Mouse (Mus musculus) embryonic facial prominence, embryonic 15.5 days (tissue): Measurements from ENCODE around the gene Arl5c. TPM values are rescaled to one million over a fixed set of nuclear protein-coding genes. Genes with fewer than 3 reads are reported as not detected.
A peak's percentile ranks its signal among the peaks of the same experiment; 100 is the strongest.

Experiments
- ATAC-seq: fragments of 200-750 bp; cut with Nextera tagmentation; 2 replicates; pipeline ENCODE4 v1.8.0; 2017; ENCODE audit warnings: low read depth, moderate TSS enrichment; ENCODE audit not compliant: insufficient number of reproducible peaks, low FRiP score, low TSS enrichment
- H3K27ac ChIP-seq: fragments of 300-500 bp; sonication (generic); replicated peaks from 2 replicates; pipeline ENCODE4 v1.5.1; 2015; ENCODE audit warnings: mild to moderate bottlenecking, inconsistent platforms
- H3K27me3 ChIP-seq: fragments of 300-500 bp; sonication (generic); 2 replicates; pipeline ENCODE4 v1.6.1; 2015; ENCODE audit warnings: inconsistent platforms
- H3K36me3 ChIP-seq: fragments of 300-500 bp; sonication (generic); 2 replicates; pipeline ENCODE4 v1.6.1; 2015; ENCODE audit warnings: mild to moderate bottlenecking, inconsistent platforms
- H3K4me1 ChIP-seq: fragments of 300-500 bp; sonication (generic); 2 replicates; pipeline ENCODE4 v1.6.1; 2015; ENCODE audit warnings: inconsistent platforms
- H3K4me2 ChIP-seq: fragments of 300-500 bp; sonication (generic); replicated peaks from 2 replicates; pipeline ENCODE4 v1.6.1; 2015; ENCODE audit warnings: mild to moderate bottlenecking, inconsistent platforms
- H3K4me3 ChIP-seq: fragments of 300-500 bp; sonication (generic); replicated peaks from 2 replicates; pipeline ENCODE4 v1.5.1; 2015; ENCODE audit warnings: mild to moderate bottlenecking, inconsistent platforms
- H3K9ac ChIP-seq: fragments of 300-500 bp; sonication (generic); 2 replicates; pipeline ENCODE4 v1.6.1; 2015; ENCODE audit warnings: inconsistent platforms
- H3K9me3 ChIP-seq: fragments of 300-500 bp; sonication (generic); replicated peaks from 2 replicates; pipeline ENCODE4 v1.6.1; 2016; ENCODE audit warnings: inconsistent platforms
- WGBS: fragments of 180-500 bp; shearing (Covaris S2); methylation state at CpG from one replicate; pipeline ENCODE4 v1.1.7; 2015; 5-methylcytosine and 5-hydroxymethylcytosine counted together
- polyA plus RNA-seq: library from polyadenylated mRNA; unstranded; fragments of >200 nt; fragmentation: Nextera tagmentation; extraction: Ambion mirVana; gene quantifications from 2 replicates; pipeline ENCODE4 v1.2.1, GENCODE M21; 2015

The Arl5c gene
- polyA plus RNA-seq, 1 experiment from 2014 or later: 14.7 TPM

GRCm38 (mm10) chr11:98019883-98020610 lies 24.1 kb upstream of the Arl5c start:
- H3K4me3 ChIP-seq: no peak overlapping the region
- no peaks in the 10 kb centered on the region for H3K9me3 ChIP-seq
- H3K9ac ChIP-seq: no peak overlapping the region
- no peak for ATAC-seq
- peak overlapping the region; percentile 19; the same call in 1 of the 2 replicates for H3K4me2 ChIP-seq
- no peaks in the 10 kb centered on the region for H3K27me3 ChIP-seq
- WGBS: 27% methylated on average over 8 of the region's 8 CpGs
- H3K4me1 ChIP-seq: peaks cover 43% of the 10 kb centered on the region
- H3K36me3 ChIP-seq: peaks cover 26% of the 10 kb centered on the region
- H3K27ac ChIP-seq: peak overlapping the region; percentile 60; the same call in 1 of the 2 replicates

- ATAC-seq: no peak
- Histone ChIP-seq H3K4me1 (peaks cover 43% of the 10 kb centered on the region), H3K27ac (no peak overlapping the region), H3K4me3 (no peak overlapping the region), H3K9me3 (no peaks in the 10 kb centered on the region), H3K27me3 (no peaks in the 10 kb centered on the region), H3K9ac (no peak overlapping the region), H3K36me3 (peaks cover 36% of the 10 kb centered on the region), H3K4me2 (no peak overlapping the region)
- WGBS: 39% methylated on average over 10 of the region's 10 CpGs
Measured at GRCm38 (mm10) chr11:98018858-98019641, 23.1 kb upstream of the Arl5c start.

GRCm38 (mm10) chr11:98018222-98018621 lies 22.2 kb upstream of the Arl5c start:
- Histone ChIP-seq H3K36me3 (peaks cover 37% of the 10 kb centered on the region), H3K4me3 (no peak overlapping the region), H3K4me2 (no peak overlapping the region), H3K9me3 (no peaks in the 10 kb centered on the region), H3K9ac (no peak overlapping the region), H3K4me1 (peaks cover 39% of the 10 kb centered on the region), H3K27ac (no peak overlapping the region), H3K27me3 (no peaks in the 10 kb centered on the region)
- ATAC-seq: no peak
- 45% methylated on average over 6 of the region's 6 CpGs for WGBS

GRCm38 (mm10) chr11:98016824-98017223 lies 20.8 kb upstream of the Arl5c start:
- Histone ChIP-seq H3K4me1 (peaks cover 32% of the 10 kb centered on the region), H3K4me2 (no peak overlapping the region), H3K27me3 (no peaks in the 10 kb centered on the region), H3K9ac (no peak overlapping the region), H3K36me3 (peaks cover 37% of the 10 kb centered on the region), H3K4me3 (no peak overlapping the region), H3K9me3 (no peaks in the 10 kb centered on the region), H3K27ac (no peak overlapping the region)
- ATAC-seq: no peak
- 76% methylated on average over 4 of the region's 4 CpGs for WGBS

GRCm38 (mm10) chr11:98016177-98016576 lies 20.2 kb upstream of the Arl5c start:
- H3K27ac ChIP-seq: no peak overlapping the region
- WGBS: 95% methylated on average over 5 of the region's 5 CpGs
- H3K9me3 ChIP-seq: no peaks in the 10 kb centered on the region
- no peak overlapping the region for H3K4me3 ChIP-seq
- ATAC-seq: no peak
- H3K4me1 ChIP-seq: peaks cover 25% of the 10 kb centered on the region
- H3K27me3 ChIP-seq: no peaks in the 10 kb centered on the region
- H3K9ac ChIP-seq: no peak overlapping the region
- peaks cover 39% of the 10 kb centered on the region for H3K36me3 ChIP-seq
- H3K4me2 ChIP-seq: no peak overlapping the region

GRCm38 (mm10) chr11:98012831-98013230 lies 16.9 kb upstream of the Arl5c start:
- H3K27me3 ChIP-seq: no peaks in the 10 kb centered on the region
- H3K36me3 ChIP-seq: peaks cover 71% of the 10 kb centered on the region
- H3K4me3 ChIP-seq: no peak overlapping the region
- no peak overlapping the region for H3K9ac ChIP-seq
- 81% methylated on average over 10 of the region's 10 CpGs for WGBS
- H3K4me2 ChIP-seq: no peak overlapping the region
- no peaks in the 10 kb centered on the region for H3K9me3 ChIP-seq
- no peaks in the 10 kb centered on the region for H3K4me1 ChIP-seq
- no peak for ATAC-seq
- H3K27ac ChIP-seq: no peak overlapping the region

- Histone ChIP-seq H3K4me3 (no peak overlapping the region), H3K36me3 (peaks cover 69% of the 10 kb centered on the region), H3K27ac (no peak overlapping the region), H3K4me1 (no peaks in the 10 kb centered on the region), H3K9ac (no peak overlapping the region), H3K4me2 (no peak overlapping the region), H3K27me3 (no peaks in the 10 kb centered on the region), H3K9me3 (no peaks in the 10 kb centered on the region)
- no peak for ATAC-seq
- 65% methylated on average over 9 of the region's 9 CpGs for WGBS
Measured at GRCm38 (mm10) chr11:98011716-98012115, 15.7 kb upstream of the Arl5c start.

GRCm38 (mm10) chr11:98008087-98008486 lies 12.1 kb upstream of the Arl5c start:
- no peak for ATAC-seq
- no peaks in the 10 kb centered on the region for H3K9me3 ChIP-seq
- WGBS: 67% methylated on average over 11 of the region's 11 CpGs
- H3K27me3 ChIP-seq: no peaks in the 10 kb centered on the region
- H3K27ac ChIP-seq: no peak overlapping the region
- H3K9ac ChIP-seq: no peak overlapping the region
- no peak overlapping the region for H3K4me3 ChIP-seq
- H3K4me2 ChIP-seq: no peak overlapping the region
- peaks cover 11% of the 10 kb centered on the region for H3K4me1 ChIP-seq
- H3K36me3 ChIP-seq: peaks cover 61% of the 10 kb centered on the region

GRCm38 (mm10) chr11:98005686-98006085 lies 9.7 kb upstream of the Arl5c start:
- Histone ChIP-seq H3K27me3 (peaks cover 4% of the 10 kb centered on the region; the same call in 1 of the 2 replicates), H3K4me1 (peaks cover 24% of the 10 kb centered on the region), H3K36me3 (peaks cover 54% of the 10 kb centered on the region), H3K27ac (no peak overlapping the region), H3K9me3 (no peaks in the 10 kb centered on the region), H3K9ac (no peak overlapping the region), H3K4me2 (no peak overlapping the region), H3K4me3 (no peak overlapping the region)
- ATAC-seq: no peak
- WGBS: 82% methylated on average over 10 of the region's 10 CpGs

GRCm38 (mm10) chr11:98005076-98005475 lies 9.1 kb upstream of the Arl5c start:
- Histone ChIP-seq H3K27ac (no peak overlapping the region), H3K9me3 (no peaks in the 10 kb centered on the region), H3K4me1 (peaks cover 24% of the 10 kb centered on the region), H3K27me3 (peaks cover 4% of the 10 kb centered on the region; the same call in 1 of the 2 replicates), H3K9ac (no peak overlapping the region), H3K4me3 (no peak overlapping the region), H3K4me2 (no peak overlapping the region), H3K36me3 (peaks cover 49% of the 10 kb centered on the region)
- no peak for ATAC-seq
- WGBS: 50% methylated on average over 13 of the region's 13 CpGs

GRCm38 (mm10) chr11:98004161-98004560 lies 8.2 kb upstream of the Arl5c start:
- Histone ChIP-seq H3K4me3 (no peak overlapping the region), H3K4me2 (no peak overlapping the region), H3K9ac (no peak overlapping the region), H3K9me3 (no peaks in the 10 kb centered on the region), H3K27ac (0 out of 2 replicates have a peak overlapping the region, but pooled peaks have one; percentile 4), H3K36me3 (peaks cover 40% of the 10 kb centered on the region), H3K27me3 (peaks cover 4% of the 10 kb centered on the region; the same call in 1 of the 2 replicates), H3K4me1 (peaks cover 33% of the 10 kb centered on the region)
- no peak for ATAC-seq
- WGBS: 54% methylated on average over 8 of the region's 8 CpGs
